Mouse (Mus musculus): Measurements from ENCODE around the gene Gpr35. TPM values are rescaled to one million over a fixed set of nuclear protein-coding genes. Genes with fewer than 3 reads are reported as not detected.

Gpr35 gene
- total and polyA plus RNA-seq, 3 experiments, result 0.21 to 1.7 (median 0.44) TPM

- Histone ChIP-seq H3K36me3 (replicated peaks in 1 of 2; ENCODE audit: control insufficient read depth in 1 of 2, insufficient read depth in 1 of 2, low read length in 1 of 2) (peaks cover 51 to 69% of the 10 kb centered on the region in 2 experiments), H3K79me2 (replicated peaks; ENCODE audit: control insufficient read depth, extremely low read depth, insufficient read depth, poor library complexity, severe bottlenecking) (no peaks in the 10 kb centered on the region), H3K9ac (ENCODE audit: insufficient read depth, low read depth) (no peak overlapping the region), H3K9me3 (replicated peaks; ENCODE audit: low read length) (no peaks in the 10 kb centered on the region), H3K4me1 (ENCODE audit: control insufficient read depth in 1 of 2, insufficient read depth in 2 of 2) (peaks cover 7 to 21% of the 10 kb centered on the region in 2 experiments), H3K4me3 (replicated peaks in 1 of 3; ENCODE audit: low read depth in 2 of 3, low read length in 2 of 3, poor library complexity in 1 of 3) (no peak overlapping the region), H3K27me3 (replicated peaks) (peaks cover 1% of the 10 kb centered on the region), H3K27ac (ENCODE audit: insufficient read depth, low read depth) (no peak overlapping the region), H3K4me2 (ENCODE audit: insufficient read depth, low read depth, poor library complexity, severe bottlenecking) (no peak overlapping the region)
- in situ Hi-C loops (cut with MboI; ENCODE audit: low pct_ligation_motif_present, low pct_unique_long_range_greater_than_20kb, low sequenced_read_pairs), result no loop called here
- dilution Hi-C loops (cut with MboI; ENCODE audit: extremely low pct_ligation_motif_present, extremely low pct_unique_long_range_greater_than_20kb, low sequenced_read_pairs), result no loop called here
- TF ChIP-seq ELF1 (IDR thresholded peaks at IDR 0.05; ENCODE audit: low read depth, low read length), result no peak
- TF ChIP-seq MAFK (IDR thresholded peaks at IDR 0.05; ENCODE audit: insufficient replicate concordance, low read length), result no peak
- no peak for TF ChIP-seq HCFC1 (IDR thresholded peaks at IDR 0.05; ENCODE audit: low read depth, low read length)
- TF ChIP-seq MYC (IDR thresholded peaks at IDR 0.05; ENCODE audit: low read depth, low read length), result no peak
- no peak for TF ChIP-seq ZNF384 (IDR thresholded peaks at IDR 0.05; ENCODE audit: low read depth, low read length)
- no peak for TF ChIP-seq JUND (conservative IDR thresholded peaks at IDR 0.05; ENCODE audit: low read depth, low read length)
- TF ChIP-seq CHD1 (IDR thresholded peaks at IDR 0.05; ENCODE audit: low read depth, low read length), result no peak
- no peak for TF ChIP-seq JUN (IDR thresholded peaks at IDR 0.05; ENCODE audit: insufficient read depth, low read depth, low read length)
- no peak for TF ChIP-seq RAD21 (IDR thresholded peaks at IDR 0.05; ENCODE audit: low read depth, low read length)
- DNase-seq (ENCODE audit: extremely low read depth), result no peak
Observed at GRCm38 (mm10) chr1:92914993-92915392, 35.7 kb upstream of the Gpr35 start.

GRCm38 (mm10) chr1:92916725-92917124 lies 33.9 kb upstream of the Gpr35 start:
- Histone ChIP-seq H3K4me3 (replicated peaks in 1 of 3; ENCODE audit: low read depth in 2 of 3, low read length in 2 of 3, poor library complexity in 1 of 3) (no peak overlapping the region), H3K27me3 (replicated peaks) (no peaks in the 10 kb centered on the region), H3K27ac (ENCODE audit: insufficient read depth, low read depth) (no peak overlapping the region), H3K9me3 (replicated peaks; ENCODE audit: low read length) (no peaks in the 10 kb centered on the region), H3K9ac (ENCODE audit: insufficient read depth, low read depth) (no peak overlapping the region), H3K36me3 (replicated peaks in 1 of 2; ENCODE audit: control insufficient read depth in 1 of 2, insufficient read depth in 1 of 2, low read length in 1 of 2) (peaks cover 58 to 82% of the 10 kb centered on the region in 2 experiments), H3K4me2 (ENCODE audit: insufficient read depth, low read depth, poor library complexity, severe bottlenecking) (no peak overlapping the region), H3K4me1 (ENCODE audit: control insufficient read depth in 1 of 2, insufficient read depth in 2 of 2) (peaks cover 3 to 10% of the 10 kb centered on the region in 2 experiments), H3K79me2 (replicated peaks; ENCODE audit: control insufficient read depth, extremely low read depth, insufficient read depth, poor library complexity, severe bottlenecking) (no peaks in the 10 kb centered on the region)
- TF ChIP-seq MAZ (IDR thresholded peaks at IDR 0.05; ENCODE audit: low read depth, low read length) (no peak), ELF1 (IDR thresholded peaks at IDR 0.05; ENCODE audit: low read depth, low read length) (no peak), POLR2AphosphoS2 (IDR thresholded peaks at IDR 0.05; ENCODE audit: low read depth, low read length) (no peak), ZMIZ1 (IDR thresholded peaks at IDR 0.05; ENCODE audit: low read depth, low read length) (no peak), JUND (conservative IDR thresholded peaks at IDR 0.05; ENCODE audit: low read depth, low read length) (no peak)
- DNase-seq (ENCODE audit: extremely low read depth), result no peak
- in situ Hi-C loops (cut with MboI; ENCODE audit: low pct_ligation_motif_present, low pct_unique_long_range_greater_than_20kb, low sequenced_read_pairs) (no loop called here), dilution Hi-C loops (cut with MboI; ENCODE audit: extremely low pct_ligation_motif_present, extremely low pct_unique_long_range_greater_than_20kb, low sequenced_read_pairs) (no loop called here)

GRCm38 (mm10) chr1:92919151-92919550 lies 31.5 kb upstream of the Gpr35 start:
- no peak for DNase-seq (ENCODE audit: extremely low read depth)
- H3K4me1 ChIP-seq (ENCODE audit: control insufficient read depth in 1 of 2, insufficient read depth in 2 of 2), result no peaks in the 10 kb centered on the region
- H3K27ac ChIP-seq (ENCODE audit: insufficient read depth, low read depth), result no peak overlapping the region
- H3K36me3 ChIP-seq (replicated peaks in 1 of 2; ENCODE audit: control insufficient read depth in 1 of 2, insufficient read depth in 1 of 2, low read length in 1 of 2), result peaks cover 58 to 71% of the 10 kb centered on the region in 2 experiments
- no peak for TF ChIP-seq CHD1 (IDR thresholded peaks at IDR 0.05; ENCODE audit: low read depth, low read length)
- TF ChIP-seq USF1 (IDR thresholded peaks at IDR 0.05; ENCODE audit: low read depth, low read length), result no peak
- no peak for TF ChIP-seq MEF2A (IDR thresholded peaks at IDR 0.05; ENCODE audit: borderline replicate concordance, low read depth, low read length)
- TF ChIP-seq ZNF384 (IDR thresholded peaks at IDR 0.05; ENCODE audit: low read depth, low read length), result no peak
- TF ChIP-seq BHLHE40 (IDR thresholded peaks at IDR 0.05; ENCODE audit: low read depth, low read length), result no peak
- TF ChIP-seq PAX5 (IDR thresholded peaks at IDR 0.05; ENCODE audit: low read length), result no peak
- TF ChIP-seq SIN3A (IDR thresholded peaks at IDR 0.05; ENCODE audit: low read length), result no peak
- no peak for TF ChIP-seq CTCF (conservative IDR thresholded peaks at IDR 0.05 in 1 of 2, IDR thresholded peaks at IDR 0.05 in 1 of 2; ENCODE audit: low read depth in 2 of 2, low read length in 2 of 2)
- TF ChIP-seq MAFK (IDR thresholded peaks at IDR 0.05; ENCODE audit: insufficient replicate concordance, low read length), result no peak
- TF ChIP-seq UBTF (IDR thresholded peaks at IDR 0.05; ENCODE audit: low read depth, low read length), result no peak
- no peak for TF ChIP-seq E2F4 (IDR thresholded peaks at IDR 0.05; ENCODE audit: insufficient replicate concordance, low read depth, low read length)
- no peak for TF ChIP-seq RAD21 (IDR thresholded peaks at IDR 0.05; ENCODE audit: low read depth, low read length)
- no peak for TF ChIP-seq JUN (IDR thresholded peaks at IDR 0.05; ENCODE audit: insufficient read depth, low read depth, low read length)
- TF ChIP-seq POLR2AphosphoS2 (IDR thresholded peaks at IDR 0.05; ENCODE audit: low read depth, low read length), result no peak
- no peak for TF ChIP-seq ELF1 (IDR thresholded peaks at IDR 0.05; ENCODE audit: low read depth, low read length)
- no peak for TF ChIP-seq KAT2A (IDR thresholded peaks at IDR 0.05; ENCODE audit: insufficient replicate concordance, low read length)
- H3K9me3 ChIP-seq (replicated peaks; ENCODE audit: low read length), result no peaks in the 10 kb centered on the region
- in situ Hi-C loops (cut with MboI; ENCODE audit: low pct_ligation_motif_present, low pct_unique_long_range_greater_than_20kb, low sequenced_read_pairs) (no loop called here), dilution Hi-C loops (cut with MboI; ENCODE audit: extremely low pct_ligation_motif_present, extremely low pct_unique_long_range_greater_than_20kb, low sequenced_read_pairs) (no loop called here)
- H3K27me3 ChIP-seq (replicated peaks), result no peaks in the 10 kb centered on the region
- no peaks in the 10 kb centered on the region for H3K79me2 ChIP-seq (replicated peaks; ENCODE audit: control insufficient read depth, extremely low read depth, insufficient read depth, poor library complexity, severe bottlenecking)
- no peak overlapping the region for H3K4me2 ChIP-seq (ENCODE audit: insufficient read depth, low read depth, poor library complexity, severe bottlenecking)
- no peak overlapping the region for H3K9ac ChIP-seq (ENCODE audit: insufficient read depth, low read depth)
- H3K4me3 ChIP-seq (replicated peaks in 1 of 3; ENCODE audit: low read depth in 2 of 3, low read length in 2 of 3, poor library complexity in 1 of 3), result no peak overlapping the region

All from CH12.LX (cell line).